Mouse (Mus musculus) left cerebral cortex, postnatal 14 days (tissue): Measurements from ENCODE around the gene Ndufc1. TPM values are rescaled to one million over a fixed set of nuclear protein-coding genes. Genes with fewer than 3 reads are reported as not detected.
"Not testable (repeated sequence)": the region's sequence is repeated elsewhere in the genome, so short reads cannot be mapped to it uniquely, and the experiment has no call there.

ENCODE experiments used
- DNase-seq, 2 experiments: peaks; one replicate each; pipeline ENCODE4 v3.0.0; 2021 to 2022; ENCODE audit warnings: low spot score in 2 of 2, mixed read lengths in 1 of 2
- intact Hi-C: fragments of 180-260 bp; cut with DNase I; formaldehyde crosslinking; loops from one replicate; pipeline ENCODE4 v1.15.1; 2025
- total RNA-seq, 2 experiments: library from RNA; stranded (reverse); gene quantifications; 2 replicates each; pipeline ENCODE4 v1.2.3; 2021

Gene Ndufc1
- total RNA-seq, 2 experiments from 2014 or later = 343 to 354 TPM

DNA sequence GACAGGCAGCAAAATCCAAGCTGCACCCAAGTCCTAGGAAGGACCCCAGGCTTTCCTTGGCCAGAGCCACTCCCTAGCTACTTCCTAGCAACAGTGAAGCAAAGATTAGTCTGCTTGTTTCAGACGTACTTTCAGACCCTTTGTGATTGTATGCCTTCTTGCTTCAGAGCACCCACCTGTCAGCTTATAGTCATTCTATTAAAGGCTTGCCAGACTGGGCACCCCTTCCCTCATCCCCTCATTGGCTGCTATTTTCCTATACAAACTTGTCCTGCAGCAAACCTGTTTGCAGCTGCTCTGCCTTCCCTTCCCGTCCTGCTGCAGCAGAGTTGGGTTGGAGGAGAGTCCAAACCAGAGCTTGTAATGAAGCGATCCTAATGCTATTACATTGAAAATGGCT is 10.1 kb downstream of the Ndufc1 start:
- no peak for DNase-seq
- intact Hi-C loops = no loop called here

DNA sequence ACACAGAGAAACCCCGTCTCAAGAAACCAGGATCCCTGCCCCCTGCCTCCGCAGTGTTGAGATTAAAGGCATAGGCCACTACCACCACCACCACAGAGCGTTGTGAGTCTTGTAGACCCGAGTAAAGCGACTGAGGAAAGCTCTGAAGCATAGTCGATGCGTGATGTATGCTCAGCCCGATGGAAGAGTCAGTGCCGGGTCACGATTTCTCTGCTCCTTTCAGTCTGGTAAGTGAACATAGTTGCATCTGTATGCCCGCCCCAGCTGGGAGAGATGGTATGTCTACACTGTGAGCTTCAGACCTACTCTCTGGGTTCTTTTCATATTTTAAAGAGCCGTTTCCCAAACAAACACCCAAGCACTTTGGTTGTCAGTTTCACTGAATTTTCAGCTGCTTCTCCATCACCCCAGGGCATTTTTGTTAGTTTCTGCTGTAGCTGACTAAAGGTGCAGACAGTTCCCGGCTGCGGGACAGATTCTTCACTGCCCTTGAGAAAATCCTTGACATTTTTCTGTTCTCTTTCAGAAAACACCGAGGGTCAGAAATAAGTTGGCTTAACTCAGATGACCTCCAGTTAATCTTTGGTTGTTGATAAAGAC is 11.0 kb downstream of the Ndufc1 start:
- intact Hi-C loops = no loop called here
- DNase-seq = no peak

DNA sequence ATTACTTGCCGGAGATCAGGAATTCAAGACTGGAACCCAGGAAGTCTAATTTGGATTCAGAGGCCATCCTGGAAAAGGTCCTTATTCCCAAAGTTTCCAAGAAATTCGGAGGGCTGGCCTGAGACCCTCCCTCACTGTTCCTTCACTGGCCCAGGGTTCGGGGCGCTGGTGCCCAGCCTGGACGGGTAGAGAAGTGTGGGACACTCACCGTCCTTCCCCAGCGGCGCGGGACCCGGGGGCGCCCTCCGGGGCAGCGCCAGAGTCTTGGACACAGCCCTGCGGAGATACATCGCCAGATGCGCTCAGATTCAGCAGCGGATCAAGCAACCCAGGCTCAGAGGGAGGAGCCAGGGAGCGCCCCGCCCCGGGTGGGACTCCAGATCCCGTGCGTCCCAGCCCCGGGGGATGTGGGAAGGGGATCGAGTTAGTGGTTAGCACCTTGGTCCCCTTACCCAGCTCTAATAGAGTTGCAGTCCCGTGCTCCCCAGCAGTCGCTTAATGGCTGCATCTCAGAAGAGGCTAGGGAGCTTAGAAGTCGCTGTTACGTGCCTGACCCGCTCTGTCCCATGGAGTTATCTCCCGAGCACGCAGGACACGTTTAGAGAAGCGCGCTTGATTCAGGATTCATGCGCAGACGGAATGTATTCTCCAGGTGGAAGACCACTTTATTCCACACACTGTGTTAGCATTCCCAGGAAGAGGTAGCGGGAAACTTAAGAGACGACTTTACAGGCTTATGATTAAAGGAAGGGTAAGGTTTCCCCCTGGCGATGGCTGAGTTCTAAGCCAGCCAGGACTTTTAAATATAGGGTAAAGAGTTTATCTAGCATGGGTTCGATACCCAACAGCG is 12.3 kb downstream of the Ndufc1 start, which contains the start of gene Mgarp:
Gene Mgarp (minus strand): TSS at position 520 of the 850 bp plus-strand sequence.
- DNase-seq = no peak
- intact Hi-C loops = no loop called here

DNA sequence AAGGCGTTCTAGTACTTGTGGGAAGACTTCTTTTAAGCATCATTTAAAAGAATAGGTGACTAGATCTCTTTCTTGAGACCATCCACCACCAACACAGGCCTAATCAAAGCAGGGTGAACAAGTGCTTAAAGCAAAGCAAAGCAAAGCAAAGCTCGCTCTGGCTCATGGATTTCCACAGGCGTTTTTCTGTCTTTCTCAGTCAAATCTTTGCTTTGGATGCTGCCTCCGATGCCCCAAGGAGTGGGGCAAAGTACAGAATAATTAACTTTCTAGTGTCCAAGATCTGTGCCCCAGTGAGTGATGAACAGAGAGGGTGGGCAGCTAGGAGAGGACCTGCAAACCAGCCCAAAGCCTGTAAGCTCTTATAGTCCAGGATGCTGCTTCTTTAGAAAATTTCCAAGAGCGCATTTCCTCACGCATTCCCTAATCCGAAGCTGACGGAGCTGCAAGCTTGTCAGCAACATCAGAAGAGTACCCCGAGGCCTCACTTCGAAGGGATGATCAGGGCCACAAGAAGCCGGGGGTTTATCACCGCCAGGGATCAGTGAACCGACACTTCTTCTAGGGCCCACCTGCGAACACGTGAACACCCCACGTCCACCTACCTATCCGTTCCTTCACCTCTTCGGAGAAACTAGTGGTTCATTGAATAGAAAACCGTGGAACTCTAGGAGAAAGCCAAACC is 13.2 kb downstream of the Ndufc1 start:
- no peak for DNase-seq
- intact Hi-C loops = no loop called here

DNA sequence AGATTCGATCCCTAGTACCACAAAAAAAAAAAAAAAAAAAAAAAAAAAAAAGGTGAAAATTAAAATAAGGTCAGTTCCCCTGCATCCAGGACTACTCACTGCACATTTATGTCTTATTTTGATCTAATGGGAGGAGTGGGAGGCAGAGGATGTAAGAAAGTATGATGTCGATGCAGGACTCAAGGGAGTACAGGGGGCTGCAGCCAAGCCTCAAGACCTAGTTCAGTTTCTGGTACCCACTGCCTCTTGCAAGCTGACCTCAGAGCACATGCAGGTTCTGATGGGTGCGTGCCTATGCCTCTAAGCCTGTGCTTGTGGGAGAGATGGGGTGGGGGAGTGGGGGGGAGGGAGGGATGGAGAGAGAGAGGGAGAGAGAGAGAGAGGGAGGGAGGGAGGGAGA is 13.9 kb downstream of the Ndufc1 start:
- intact Hi-C loops = no loop called here
- no peak for DNase-seq

DNA sequence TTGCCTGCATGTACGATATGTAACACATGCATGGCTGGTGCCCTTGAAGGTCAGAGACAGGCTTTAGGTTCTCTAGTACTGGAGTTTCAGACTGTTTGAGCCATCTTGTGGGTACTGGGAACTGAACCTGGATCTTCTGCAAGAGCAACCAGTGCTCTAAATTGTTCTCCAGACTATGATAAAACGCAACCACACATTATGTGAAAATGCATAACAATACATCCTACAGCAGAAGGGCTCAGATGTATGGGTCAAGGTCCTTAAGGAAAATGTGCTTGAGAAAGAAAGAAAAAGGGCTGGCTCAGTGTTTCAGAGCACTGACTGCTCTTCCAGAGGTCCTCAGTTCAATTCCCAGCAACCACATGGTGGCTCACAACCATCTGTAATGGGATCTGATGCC is 15.1 kb downstream of the Ndufc1 start:
- intact Hi-C loops = no loop called here
- no peak for DNase-seq

DNA sequence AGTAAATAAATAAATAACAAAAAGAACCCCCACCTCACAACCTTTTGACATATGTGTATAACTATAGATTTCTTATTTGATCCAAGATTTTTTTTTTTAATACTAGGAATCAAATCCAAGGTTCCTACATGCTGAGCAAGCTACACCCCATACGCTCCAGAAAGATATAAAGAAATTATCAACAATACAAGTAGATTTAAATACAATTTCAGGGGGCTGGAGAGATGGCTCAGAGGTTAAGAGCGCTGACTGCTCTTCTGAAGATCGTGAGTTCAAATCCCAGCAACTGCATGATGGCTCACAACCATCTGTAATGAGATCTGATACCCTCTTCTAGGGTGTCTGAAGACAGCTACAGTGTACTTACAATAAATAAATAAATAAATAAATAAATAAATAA is 15.8 kb downstream of the Ndufc1 start:
- DNase-seq, intact Hi-C loops: not testable (repeated sequence)

DNA sequence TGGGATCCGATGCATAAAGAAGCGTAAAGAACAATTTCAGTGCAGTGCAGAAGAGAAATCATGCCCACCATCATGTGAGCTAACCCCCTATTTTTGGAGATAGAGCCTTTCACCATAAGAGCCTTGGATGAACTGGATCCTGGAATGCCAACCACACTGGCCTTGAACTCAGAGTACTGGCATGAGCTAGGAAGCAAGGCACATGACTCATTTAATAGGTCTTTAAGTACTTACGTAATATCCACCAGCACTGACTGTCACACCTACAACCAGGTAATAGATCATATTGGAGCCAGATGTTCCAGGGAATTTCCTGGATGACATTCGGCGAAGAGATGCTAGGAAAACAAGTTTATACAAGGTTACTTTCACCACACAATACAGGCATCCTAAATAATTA is 17.2 kb downstream of the Ndufc1 start:
- no peak for DNase-seq
- intact Hi-C loops = no loop called here

DNA sequence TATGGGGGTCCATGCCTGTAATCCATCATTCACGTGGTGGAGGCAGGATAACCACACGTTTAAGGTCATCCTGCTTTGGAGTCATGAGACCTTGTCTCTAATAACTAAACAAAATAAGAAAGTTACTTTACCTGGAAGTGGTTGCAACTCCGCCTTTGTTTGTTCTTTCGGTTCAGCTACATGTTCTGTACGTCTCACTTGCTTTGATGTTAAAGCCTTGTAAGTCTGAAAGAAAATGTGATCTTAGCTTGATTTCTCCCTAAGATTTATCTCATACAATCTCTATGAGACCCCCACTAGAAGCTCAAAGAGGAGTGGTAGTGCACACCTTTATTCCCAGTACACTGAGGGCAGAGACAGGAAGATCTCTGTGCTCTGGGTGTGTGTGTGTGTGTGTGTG is 17.7 kb downstream of the Ndufc1 start:
- intact Hi-C loops = no loop called here
- DNase-seq = no peak

DNA sequence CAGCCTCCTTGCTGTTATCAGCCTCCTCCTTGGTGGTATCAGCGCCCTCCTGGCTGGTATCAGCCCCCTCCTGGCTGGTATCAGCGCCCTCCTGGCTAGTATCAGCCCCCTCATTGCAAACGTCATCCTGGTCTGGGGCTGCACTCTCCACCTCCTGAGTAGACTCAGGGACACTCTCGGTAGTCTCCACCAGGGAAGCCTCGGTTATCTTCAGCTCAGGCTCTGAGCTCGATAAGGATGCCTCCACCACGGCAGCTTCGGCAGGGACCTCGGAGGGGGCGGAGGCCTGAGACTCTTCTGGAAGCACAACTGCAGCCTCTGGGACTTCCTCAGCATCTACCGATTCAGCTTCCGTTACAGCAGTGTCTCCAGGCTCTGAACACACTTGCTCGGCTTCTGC is 19.9 kb downstream of the Ndufc1 start:
- intact Hi-C loops = no loop called here
- no peak for DNase-seq

DNA sequence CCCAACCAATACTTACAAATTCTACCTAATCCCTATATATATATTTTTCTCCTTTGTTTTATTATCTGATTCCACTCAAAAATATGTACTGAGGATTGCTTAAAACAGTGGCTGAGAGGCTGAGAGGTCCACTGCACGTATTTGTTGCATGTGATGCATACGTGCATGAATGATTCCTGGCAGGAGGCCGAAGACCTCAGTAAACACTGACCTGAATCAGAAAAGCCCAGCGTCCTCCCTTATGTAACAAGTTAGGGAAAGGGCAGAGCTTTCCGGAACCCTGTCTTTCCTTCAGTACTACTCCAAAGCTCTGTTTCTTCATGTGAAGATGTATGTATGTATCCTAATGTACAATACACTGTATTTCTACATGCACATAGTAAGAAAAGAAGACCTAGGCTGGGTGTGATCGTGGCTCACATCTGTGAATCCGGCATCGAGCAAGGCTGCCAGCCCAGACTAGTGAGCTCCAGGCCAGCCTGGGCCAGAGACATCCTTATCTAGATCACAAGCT is 20.9 kb downstream of the Ndufc1 start:
- no peak for DNase-seq
- intact Hi-C loops = no loop called here

DNA sequence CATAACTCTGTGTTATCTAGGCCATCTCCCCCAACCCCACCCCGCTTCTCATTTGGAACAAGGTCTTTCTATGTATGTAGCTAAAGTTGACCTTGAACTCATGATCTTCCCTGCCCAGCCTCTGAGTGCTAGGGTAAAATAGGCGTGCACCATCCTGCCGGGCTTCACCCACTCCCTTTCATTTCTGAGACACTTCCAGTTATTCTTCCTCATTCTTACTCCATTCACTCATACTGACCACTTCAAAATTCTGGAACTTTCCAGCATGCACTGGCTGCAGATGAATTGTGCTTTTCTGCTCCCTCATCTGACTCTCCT is 21.7 kb downstream of the Ndufc1 start:
- intact Hi-C loops = no loop called here
- no peak for DNase-seq

DNA sequence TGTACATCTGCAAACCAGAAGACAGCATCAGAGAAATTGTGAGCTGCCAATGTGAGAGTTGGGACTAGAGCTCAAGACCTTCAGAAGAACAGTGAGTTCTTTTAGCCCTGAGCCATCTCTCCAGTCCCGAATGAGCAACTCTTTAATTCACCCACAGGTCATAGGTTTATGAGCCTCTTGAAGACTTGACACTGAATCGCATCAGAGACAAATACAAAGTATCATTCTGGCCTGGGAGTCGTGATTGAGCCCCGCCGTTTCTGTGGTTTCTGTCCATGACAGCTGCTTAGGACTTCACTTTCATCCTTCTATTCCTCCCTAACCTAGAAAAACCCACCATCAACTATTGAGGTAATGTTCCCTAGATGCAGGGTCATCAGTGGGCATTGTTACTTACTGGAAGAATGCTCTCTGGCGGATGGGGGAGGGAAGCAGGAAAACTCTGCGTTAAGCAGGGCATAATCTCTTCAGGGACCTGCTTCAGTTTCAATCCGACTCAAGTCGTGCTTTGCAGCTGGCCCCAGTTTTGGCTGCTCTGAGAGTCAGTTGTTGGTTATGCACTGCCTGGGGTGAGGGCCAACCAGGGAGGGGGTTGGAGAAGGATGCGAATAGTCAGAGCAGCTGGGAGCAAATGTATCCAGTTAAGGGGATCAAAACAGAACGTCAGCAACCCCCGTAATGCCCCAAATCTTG is 22.2 kb downstream of the Ndufc1 start:
- no peak for DNase-seq
- intact Hi-C loops = no loop called here

DNA sequence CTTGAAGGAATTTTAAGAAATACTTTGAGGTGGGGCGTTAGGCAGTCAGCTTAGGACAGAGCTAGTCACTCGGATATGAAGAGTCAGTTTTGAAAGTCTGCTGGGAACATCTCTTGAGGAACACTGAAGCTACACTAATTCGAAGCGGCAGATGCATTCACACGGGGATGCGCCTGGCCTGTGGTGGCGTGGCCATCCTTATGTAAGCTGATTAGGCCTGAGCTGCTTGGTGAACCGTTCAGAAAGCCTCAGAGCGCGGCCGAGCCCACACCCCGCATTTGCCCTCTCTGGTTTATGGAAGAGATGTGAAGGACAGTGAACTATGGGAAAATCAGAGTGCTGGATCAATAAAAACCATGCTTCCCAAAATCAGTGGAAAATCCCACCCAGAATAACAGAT is 25.4 kb downstream of the Ndufc1 start:
- DNase-seq = no peak
- intact Hi-C loops = no loop called here

DNA sequence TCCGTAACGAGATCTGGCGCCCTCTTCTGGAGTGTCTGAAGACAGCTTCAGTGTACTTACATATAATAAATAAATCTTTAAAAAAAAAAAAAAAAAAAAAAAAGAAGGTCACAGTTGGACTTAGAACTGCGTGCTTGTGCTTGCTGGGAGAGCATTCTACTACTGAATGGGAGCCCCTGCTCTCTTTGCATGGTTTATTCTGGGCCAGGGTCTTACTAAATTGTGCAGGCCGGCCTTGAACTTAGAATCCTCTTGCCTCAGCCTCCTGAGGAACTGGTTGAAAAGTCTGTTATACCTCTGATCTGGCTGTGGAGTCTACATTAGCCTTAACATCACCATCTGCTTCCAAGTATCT is 28.2 kb downstream of the Ndufc1 start:
- intact Hi-C loops = no loop called here

DNA sequence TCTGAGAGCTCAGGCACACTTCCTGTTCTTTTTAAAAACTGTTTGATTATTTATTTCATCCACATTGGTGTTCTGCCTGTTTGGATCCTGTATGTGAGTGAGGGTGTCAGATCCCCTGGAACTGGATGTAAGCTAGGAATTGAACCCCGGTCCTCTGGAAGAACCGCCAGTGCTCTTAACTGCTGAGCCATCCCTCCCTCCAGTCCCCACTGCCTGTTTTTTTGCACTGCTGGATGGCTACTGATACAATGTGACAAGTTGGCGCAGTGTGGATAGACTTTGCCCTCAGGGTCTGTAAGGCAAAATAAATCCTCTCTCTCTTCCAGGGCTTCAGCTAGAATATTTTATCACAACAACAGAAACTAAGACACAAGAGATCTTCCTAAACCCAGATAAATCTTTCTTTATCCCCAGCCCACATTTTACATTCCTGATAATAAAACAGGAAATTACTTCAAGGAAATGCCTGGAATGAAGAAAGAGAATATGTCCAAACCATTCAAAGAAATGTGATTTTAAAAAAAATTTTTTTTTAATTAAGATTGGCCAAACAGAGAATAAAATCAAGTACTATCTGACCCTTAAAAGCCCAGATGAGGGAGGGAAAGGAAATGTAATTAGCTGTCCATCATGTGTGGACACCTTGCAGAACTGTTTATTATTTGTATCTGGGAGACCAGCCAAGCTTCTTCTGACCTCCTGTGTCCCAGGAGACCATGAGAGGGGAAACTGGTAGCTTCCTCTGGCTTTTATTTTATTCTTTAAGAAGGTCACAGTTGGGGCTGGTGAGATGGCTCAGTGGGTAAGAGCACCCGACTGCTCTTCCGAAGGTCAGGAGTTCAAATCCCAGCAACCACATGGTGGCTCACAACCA is 28.8 kb downstream of the Ndufc1 start:
- intact Hi-C loops = loop anchor here (5.0 kb wide), 1 partner anchor 862 kb away; no protein-coding TSS in a partner anchor
- DNase-seq = no peak

More for the DNA sequence above, 28.2 kb downstream of the Ndufc1 start:
- no peak for DNase-seq

DNA sequence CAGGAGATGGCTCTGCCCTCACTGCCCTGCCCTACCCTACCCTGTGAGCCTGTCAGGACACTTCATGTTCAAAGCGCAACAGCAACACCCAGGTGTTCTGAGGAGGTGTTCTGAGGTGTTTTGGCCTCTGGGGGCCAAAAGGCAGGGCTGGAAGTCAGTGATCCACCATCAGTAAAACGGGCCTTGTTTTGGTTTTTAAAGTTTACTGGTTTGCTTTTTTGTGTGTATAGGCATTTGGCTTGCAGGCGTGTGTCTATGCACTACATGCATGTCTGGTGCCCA is 30.2 kb downstream of the Ndufc1 start:
- no peak for DNase-seq
- intact Hi-C loops = loop anchor here (5.0 kb wide), 1 partner anchor 864 kb away; no protein-coding TSS in a partner anchor

DNA sequence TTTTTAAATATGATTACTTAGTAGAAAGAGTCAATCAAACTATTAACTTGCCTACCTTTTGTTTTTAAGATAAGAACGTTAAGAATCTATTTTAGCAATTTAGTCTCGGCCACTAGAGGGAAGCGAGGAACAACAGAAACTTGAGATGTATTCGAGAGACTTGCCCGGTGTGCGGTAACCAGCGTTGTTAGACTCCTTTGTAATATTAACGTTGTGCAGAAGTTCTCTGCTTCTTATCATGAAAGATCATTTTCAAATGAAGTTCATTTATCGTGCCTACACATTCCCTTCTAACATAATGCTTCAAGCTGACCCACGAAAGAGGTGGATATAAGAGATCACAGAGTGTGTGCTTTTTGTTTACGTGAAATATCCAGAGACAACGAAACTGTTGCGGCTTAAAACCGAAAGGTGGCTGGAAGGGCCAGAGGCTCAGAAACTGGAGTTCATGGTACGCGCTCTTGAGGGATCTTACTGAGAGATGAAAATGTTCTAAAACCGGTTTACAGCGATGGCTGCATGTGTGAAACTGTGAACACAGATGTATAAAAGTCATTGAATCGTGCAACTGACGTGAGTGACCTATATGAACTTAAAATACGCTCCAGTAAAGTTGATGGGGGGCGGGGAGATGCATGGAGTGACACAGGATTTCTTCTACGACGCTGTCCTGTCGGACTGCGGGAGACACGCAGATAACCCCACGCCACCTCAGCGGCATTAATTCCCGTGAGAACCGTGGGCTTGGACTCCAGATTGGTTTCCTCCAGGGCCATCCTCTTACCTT is 30.7 kb downstream of the Ndufc1 start:
- intact Hi-C loops = loop anchor here (5.0 kb wide), 1 partner anchor 864 kb away; no protein-coding TSS in a partner anchor
- no peak for DNase-seq
